Mouse (Mus musculus) forebrain, embryonic 15.5 days (tissue): ENCODE data around the gene Zswim3. TPM values are rescaled to one million over a fixed set of nuclear protein-coding genes. Genes with fewer than 3 reads are reported as not detected.

Experiments
- ATAC-seq: fragments of 200-750 bp; cut with Nextera tagmentation; replicated peaks from 2 replicates; pipeline ENCODE4 v1.8.0; 2017; ENCODE audit warnings: mild to moderate bottlenecking, moderate TSS enrichment, moderate library complexity
- H3K27ac ChIP-seq: fragments of 300-500 bp; sonication (generic); replicated peaks from 2 replicates; pipeline ENCODE4 v1.5.1; 2015; ENCODE audit warnings: mild to moderate bottlenecking, inconsistent platforms
- H3K27me3 ChIP-seq: fragments of 300-500 bp; sonication (generic); 2 replicates; pipeline ENCODE4 v1.6.1; 2015; ENCODE audit warnings: inconsistent platforms
- H3K36me3 ChIP-seq: fragments of 300-500 bp; sonication (generic); 2 replicates; pipeline ENCODE4 v1.6.1; 2015; ENCODE audit warnings: mild to moderate bottlenecking, inconsistent platforms
- H3K4me1 ChIP-seq: fragments of 300-500 bp; sonication (generic); 2 replicates; pipeline ENCODE4 v1.6.1; 2015; ENCODE audit warnings: inconsistent platforms
- H3K4me2 ChIP-seq: fragments of 300-500 bp; sonication (generic); replicated peaks from 2 replicates; pipeline ENCODE4 v1.6.1; 2015; ENCODE audit warnings: mild to moderate bottlenecking, inconsistent platforms
- H3K4me3 ChIP-seq: fragments of 300-500 bp; sonication (generic); 2 replicates; pipeline ENCODE4 v1.5.1; 2015; ENCODE audit warnings: mild to moderate bottlenecking, inconsistent platforms
- H3K9ac ChIP-seq: fragments of 300-500 bp; sonication (generic); replicated peaks from 2 replicates; pipeline ENCODE4 v1.6.1; 2015; ENCODE audit warnings: mild to moderate bottlenecking, inconsistent platforms
- H3K9me3 ChIP-seq: fragments of 300-500 bp; sonication (generic); 2 replicates; pipeline ENCODE4 v1.6.1; 2016; ENCODE audit warnings: inconsistent platforms
- WGBS: fragments of 180-500 bp; shearing (Covaris S2); methylation state at CpG from one replicate; pipeline ENCODE4 v1.1.7; 2015; ENCODE audit warnings: mixed read lengths; 5-methylcytosine and 5-hydroxymethylcytosine counted together
- polyA plus RNA-seq: library from polyadenylated mRNA; unstranded; fragments of >200 nt; fragmentation: Nextera tagmentation; extraction: Ambion mirVana; gene quantifications from 2 replicates; pipeline ENCODE4 v1.2.1, GENCODE M21; 2015

Zswim3 gene
- 13.9 and 14.5 TPM in 2 replicates for polyA plus RNA-seq

- Histone ChIP-seq H3K9me3 (no peaks in the 10 kb centered on the region), H3K9ac (peak within 1 kb of the TSS; percentile 64), H3K27ac (peak within 1 kb of the TSS; percentile 77), H3K4me1 (peaks cover 28% of the 10 kb centered on the region), H3K27me3 (no peaks in the 10 kb centered on the region), H3K4me2 (peak within 1 kb of the TSS; percentile 73), H3K4me3 (peak within 1 kb of the TSS; percentile 60), H3K36me3 (peaks cover 19% of the 10 kb centered on the region; the same call in 1 of the 2 replicates)
- ATAC-seq = peak; percentile 97
- under 1% methylated on average over 47 of the region's 47 CpGs for WGBS
These were observed at the start of gene Zswim3, which contains the start of gene Acot8 for GRCm38 (mm10) chr2:164804533-164805331. Zswim3 (plus strand) TSS chr2:164805098. Acot8 (minus strand) TSS chr2:164804882.

GRCm38 (mm10) chr2:164757841-164758240, 47.1 kb upstream of the Zswim3 start:
- ATAC-seq = no peak
- H3K36me3 ChIP-seq = peaks cover 93% of the 10 kb centered on the region
- WGBS = 93% methylated on average over 11 of the region's 11 CpGs
- no peak overlapping the region for H3K27ac ChIP-seq
- H3K9ac ChIP-seq = no peak overlapping the region
- no peaks in the 10 kb centered on the region for H3K27me3 ChIP-seq
- no peaks in the 10 kb centered on the region for H3K9me3 ChIP-seq
- no peak overlapping the region for H3K4me2 ChIP-seq
- no peak overlapping the region for H3K4me3 ChIP-seq
- H3K4me1 ChIP-seq = no peaks in the 10 kb centered on the region

GRCm38 (mm10) chr2:164758692-164759091, 46.2 kb upstream of the Zswim3 start:
- no peak for ATAC-seq
- Histone ChIP-seq H3K4me2 (no peak overlapping the region), H3K27me3 (no peaks in the 10 kb centered on the region), H3K4me1 (no peaks in the 10 kb centered on the region), H3K9me3 (no peaks in the 10 kb centered on the region), H3K9ac (no peak overlapping the region), H3K27ac (no peak overlapping the region), H3K36me3 (peaks cover 96% of the 10 kb centered on the region), H3K4me3 (no peak overlapping the region)
- WGBS = 81% methylated on average over 1 of the region's 1 CpGs

GRCm38 (mm10) chr2:164760059-164760833, 44.7 kb upstream of the Zswim3 start:
- 87% methylated on average over 4 of the region's 4 CpGs for WGBS
- ATAC-seq = no peak
- Histone ChIP-seq H3K9me3 (no peaks in the 10 kb centered on the region), H3K36me3 (peaks cover 89% of the 10 kb centered on the region), H3K27ac (no peak overlapping the region), H3K9ac (no peak overlapping the region), H3K27me3 (no peaks in the 10 kb centered on the region), H3K4me3 (no peak overlapping the region), H3K4me1 (no peaks in the 10 kb centered on the region), H3K4me2 (no peak overlapping the region)

GRCm38 (mm10) chr2:164761502-164761901, 43.4 kb upstream of the Zswim3 start:
- H3K9ac ChIP-seq = no peak overlapping the region
- H3K27me3 ChIP-seq = no peaks in the 10 kb centered on the region
- H3K4me3 ChIP-seq = no peak overlapping the region
- no peak for ATAC-seq
- no peak overlapping the region for H3K4me2 ChIP-seq
- H3K36me3 ChIP-seq = peaks cover 89% of the 10 kb centered on the region
- H3K27ac ChIP-seq = no peak overlapping the region
- H3K4me1 ChIP-seq = no peaks in the 10 kb centered on the region
- no peaks in the 10 kb centered on the region for H3K9me3 ChIP-seq
- 92% methylated on average over 2 of the region's 2 CpGs for WGBS

GRCm38 (mm10) chr2:164761971-164762370, 42.9 kb upstream of the Zswim3 start:
- H3K4me2 ChIP-seq = no peak overlapping the region
- H3K36me3 ChIP-seq = peaks cover 89% of the 10 kb centered on the region
- H3K27ac ChIP-seq = no peak overlapping the region
- WGBS = 95% methylated on average over 4 of the region's 4 CpGs
- no peak overlapping the region for H3K4me3 ChIP-seq
- no peak for ATAC-seq
- H3K9ac ChIP-seq = no peak overlapping the region
- H3K27me3 ChIP-seq = no peaks in the 10 kb centered on the region
- no peaks in the 10 kb centered on the region for H3K9me3 ChIP-seq
- H3K4me1 ChIP-seq = no peaks in the 10 kb centered on the region

GRCm38 (mm10) chr2:164762593-164762992, 42.3 kb upstream of the Zswim3 start:
- no peak for ATAC-seq
- no peak overlapping the region for H3K27ac ChIP-seq
- no peak overlapping the region for H3K4me2 ChIP-seq
- 89% methylated on average over 7 of the region's 7 CpGs for WGBS
- H3K27me3 ChIP-seq = no peaks in the 10 kb centered on the region
- H3K4me1 ChIP-seq = no peaks in the 10 kb centered on the region
- no peak overlapping the region for H3K4me3 ChIP-seq
- H3K9ac ChIP-seq = no peak overlapping the region
- peaks cover 89% of the 10 kb centered on the region for H3K36me3 ChIP-seq
- no peaks in the 10 kb centered on the region for H3K9me3 ChIP-seq

GRCm38 (mm10) chr2:164765841-164766240, 39.1 kb upstream of the Zswim3 start:
- no peak overlapping the region for H3K4me3 ChIP-seq
- H3K36me3 ChIP-seq = peaks cover 67% of the 10 kb centered on the region
- WGBS = 82% methylated on average over 3 of the region's 3 CpGs
- H3K9me3 ChIP-seq = no peaks in the 10 kb centered on the region
- peaks cover 10% of the 10 kb centered on the region for H3K4me1 ChIP-seq
- no peak for ATAC-seq
- H3K27me3 ChIP-seq = no peaks in the 10 kb centered on the region
- no peak overlapping the region for H3K4me2 ChIP-seq
- H3K9ac ChIP-seq = no peak overlapping the region
- no peak overlapping the region for H3K27ac ChIP-seq

GRCm38 (mm10) chr2:164767812-164768540, 36.9 kb upstream of the Zswim3 start:
- Histone ChIP-seq H3K9ac (no peak overlapping the region), H3K4me3 (no peak overlapping the region), H3K36me3 (peaks cover 45% of the 10 kb centered on the region), H3K4me2 (no peak overlapping the region), H3K27me3 (no peaks in the 10 kb centered on the region), H3K9me3 (no peaks in the 10 kb centered on the region), H3K4me1 (peaks cover 25% of the 10 kb centered on the region), H3K27ac (no peak overlapping the region)
- ATAC-seq = no peak
- 91% methylated on average over 15 of the region's 15 CpGs for WGBS

- 3% methylated on average over 53 of the region's 53 CpGs for WGBS
- peak; percentile 100 for ATAC-seq
- Histone ChIP-seq H3K4me3 (peak within 1 kb of the TSS; percentile 73), H3K27ac (peak within 1 kb of the TSS; percentile 24; the same call in 1 of the 2 replicates), H3K9ac (peak within 1 kb of the TSS; percentile 53), H3K4me1 (peaks cover 25% of the 10 kb centered on the region), H3K27me3 (no peaks in the 10 kb centered on the region), H3K36me3 (peaks cover 38% of the 10 kb centered on the region), H3K9me3 (no peaks in the 10 kb centered on the region), H3K4me2 (peak within 1 kb of the TSS; percentile 96)
These were observed 35.5 kb upstream of the Zswim3 start, which contains the start of gene Ube2c for GRCm38 (mm10) chr2:164769258-164770037. Ube2c (plus strand) TSS chr2:164769898.

- Histone ChIP-seq H3K36me3 (peaks cover 30% of the 10 kb centered on the region), H3K9ac (peak overlapping the region; percentile 53), H3K9me3 (no peaks in the 10 kb centered on the region), H3K27me3 (no peaks in the 10 kb centered on the region), H3K27ac (no peak overlapping the region), H3K4me2 (peak overlapping the region; percentile 96), H3K4me1 (peaks cover 25% of the 10 kb centered on the region), H3K4me3 (peak overlapping the region; percentile 73)
- 4% methylated on average over 15 of the region's 15 CpGs for WGBS
- no peak for ATAC-seq
These were observed 34.6 kb upstream of the Zswim3 start for GRCm38 (mm10) chr2:164770279-164770678.
